Mouse (Mus musculus) limb, embryonic 15.5 days (tissue): Measurements from ENCODE around the gene Fgfr2. TPM values are rescaled to one million over a fixed set of nuclear protein-coding genes. Genes with fewer than 3 reads are reported as not detected.

Source experiments
- ATAC-seq: fragments of 200-750 bp; cut with Nextera tagmentation; 2 replicates; pipeline ENCODE4 v1.8.0; 2017; ENCODE audit warnings: low read depth, moderate TSS enrichment; ENCODE audit not compliant: insufficient number of reproducible peaks, low FRiP score, low TSS enrichment
- H3K27ac ChIP-seq: fragments of 300-500 bp; sonication (generic); 2 replicates; pipeline ENCODE4 v1.5.1; 2015; ENCODE audit warnings: moderate library complexity, mild to moderate bottlenecking, inconsistent platforms
- H3K27me3 ChIP-seq: fragments of 300-500 bp; sonication (generic); 2 replicates; pipeline ENCODE4 v1.6.1; 2015; ENCODE audit warnings: inconsistent platforms
- H3K36me3 ChIP-seq: fragments of 300-500 bp; sonication (generic); 2 replicates; pipeline ENCODE4 v1.6.1; 2015; ENCODE audit warnings: inconsistent platforms
- H3K4me1 ChIP-seq: fragments of 300-500 bp; sonication (generic); 2 replicates; pipeline ENCODE4 v1.6.1; 2015; ENCODE audit warnings: inconsistent platforms
- H3K4me2 ChIP-seq: fragments of 300-500 bp; sonication (generic); 2 replicates; pipeline ENCODE4 v1.6.1; 2015; ENCODE audit warnings: mild to moderate bottlenecking, inconsistent platforms
- H3K4me3 ChIP-seq: fragments of 300-500 bp; sonication (generic); 2 replicates; pipeline ENCODE4 v1.5.1; 2015; ENCODE audit warnings: mild to moderate bottlenecking, inconsistent platforms
- H3K9ac ChIP-seq: fragments of 300-500 bp; sonication (generic); 2 replicates; pipeline ENCODE4 v1.6.1; 2015; ENCODE audit warnings: inconsistent platforms
- H3K9me3 ChIP-seq: fragments of 300-500 bp; sonication (generic); 2 replicates; pipeline ENCODE4 v1.6.1; 2016; ENCODE audit warnings: inconsistent platforms
- WGBS: fragments of 180-500 bp; shearing (Covaris S2); methylation state at CpG from one replicate; pipeline ENCODE4 v1.1.7; 2015; 5-methylcytosine and 5-hydroxymethylcytosine counted together
- polyA plus RNA-seq: library from polyadenylated mRNA; unstranded; fragments of >200 nt; fragmentation: Nextera tagmentation; extraction: Ambion mirVana; gene quantifications from 2 replicates; pipeline ENCODE4 v1.2.1, GENCODE M21; 2015

Gene Fgfr2
- polyA plus RNA-seq, 1 experiment from 2014 or later, result 101 TPM

DNA sequence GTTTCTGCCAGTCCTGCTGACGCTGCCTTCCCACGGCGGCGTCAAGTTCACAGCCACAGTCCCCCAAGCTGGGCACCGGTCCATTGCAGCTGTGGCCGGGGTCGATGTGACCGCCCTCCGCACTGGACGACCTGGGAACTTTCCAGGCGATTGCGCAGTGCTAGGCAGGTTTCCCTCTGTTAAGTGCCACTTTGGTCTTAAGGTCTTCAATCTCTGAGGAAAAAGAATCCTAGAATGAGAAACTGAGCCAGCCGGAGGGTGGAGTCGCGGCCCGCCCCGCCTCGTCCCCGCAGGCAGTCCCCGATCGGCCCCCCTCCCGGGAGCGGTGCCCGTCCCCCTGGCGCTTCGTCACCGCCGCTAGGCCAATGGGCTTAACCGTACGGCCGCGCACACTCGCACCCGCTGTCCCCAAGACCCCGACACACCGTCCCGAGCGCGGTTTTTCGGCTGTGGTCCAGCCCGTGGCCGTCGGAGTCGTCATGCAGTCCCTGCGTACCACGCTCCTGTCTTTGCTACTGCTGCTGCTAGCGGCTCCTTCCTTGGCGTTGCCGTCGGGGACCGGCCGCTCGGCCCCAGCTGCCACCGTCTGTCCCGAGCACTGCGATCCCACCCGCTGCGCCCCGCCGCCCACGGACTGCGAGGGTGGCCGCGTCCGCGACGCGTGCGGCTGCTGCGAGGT is 2187.2 kb downstream of the Fgfr2 start, which contains the start of gene Htra1:
Gene Htra1, plus strand, starts transcription at position 319 of the 679 bp plus-strand sequence.
- H3K36me3 ChIP-seq, result no peaks in the 10 kb centered on the region
- peaks cover 54% of the 10 kb centered on the region for H3K27me3 ChIP-seq
- under 1% methylated on average over 70 of the region's 70 CpGs for WGBS
- peak; percentile 78 for ATAC-seq
- H3K27ac ChIP-seq, result peak within 1 kb of the TSS; percentile 79
- peaks cover 53% of the 10 kb centered on the region for H3K4me1 ChIP-seq
- peak within 1 kb of the TSS; percentile 64 for H3K4me3 ChIP-seq
- H3K4me2 ChIP-seq, result peak within 1 kb of the TSS; percentile 92
- no peaks in the 10 kb centered on the region for H3K9me3 ChIP-seq
- H3K9ac ChIP-seq, result peak within 1 kb of the TSS; percentile 63

GRCm38 (mm10) chr7:130935421-130935792 is 2187.7 kb downstream of the Fgfr2 start:
- peaks cover 48% of the 10 kb centered on the region for H3K4me1 ChIP-seq
- no peak for ATAC-seq
- peak overlapping the region; percentile 92 for H3K4me2 ChIP-seq
- WGBS, result 7% methylated on average over 16 of the region's 16 CpGs
- H3K27ac ChIP-seq, result no peak overlapping the region
- no peaks in the 10 kb centered on the region for H3K36me3 ChIP-seq
- no peak overlapping the region for H3K9ac ChIP-seq
- peak overlapping the region; percentile 64 for H3K4me3 ChIP-seq
- no peaks in the 10 kb centered on the region for H3K9me3 ChIP-seq
- H3K27me3 ChIP-seq, result peaks cover 54% of the 10 kb centered on the region

GRCm38 (mm10) chr7:130934654-130935053 is 2188.5 kb downstream of the Fgfr2 start:
- no peak overlapping the region for H3K4me2 ChIP-seq
- ATAC-seq, result no peak
- 83% methylated on average over 4 of the region's 4 CpGs for WGBS

GRCm38 (mm10) chr7:130932921-130933320 is 2190.2 kb downstream of the Fgfr2 start:
- Histone ChIP-seq H3K4me3 (no peak overlapping the region), H3K4me2 (no peak overlapping the region), H3K4me1 (peaks cover 28% of the 10 kb centered on the region), H3K9me3 (no peaks in the 10 kb centered on the region), H3K27me3 (peaks cover 41% of the 10 kb centered on the region), H3K9ac (no peak overlapping the region), H3K27ac (no peak overlapping the region), H3K36me3 (no peaks in the 10 kb centered on the region)
- no peak for ATAC-seq
- WGBS, result 78% methylated on average over 9 of the region's 9 CpGs

More at GRCm38 (mm10) chr7:130934654-130935053, 2188.5 kb downstream of the Fgfr2 start:
- H3K36me3 ChIP-seq, result no peaks in the 10 kb centered on the region
- no peaks in the 10 kb centered on the region for H3K9me3 ChIP-seq
- peaks cover 41% of the 10 kb centered on the region for H3K4me1 ChIP-seq
- H3K27ac ChIP-seq, result no peak overlapping the region
- H3K27me3 ChIP-seq, result peaks cover 54% of the 10 kb centered on the region
- no peak overlapping the region for H3K4me3 ChIP-seq
- no peak overlapping the region for H3K9ac ChIP-seq

DNA sequence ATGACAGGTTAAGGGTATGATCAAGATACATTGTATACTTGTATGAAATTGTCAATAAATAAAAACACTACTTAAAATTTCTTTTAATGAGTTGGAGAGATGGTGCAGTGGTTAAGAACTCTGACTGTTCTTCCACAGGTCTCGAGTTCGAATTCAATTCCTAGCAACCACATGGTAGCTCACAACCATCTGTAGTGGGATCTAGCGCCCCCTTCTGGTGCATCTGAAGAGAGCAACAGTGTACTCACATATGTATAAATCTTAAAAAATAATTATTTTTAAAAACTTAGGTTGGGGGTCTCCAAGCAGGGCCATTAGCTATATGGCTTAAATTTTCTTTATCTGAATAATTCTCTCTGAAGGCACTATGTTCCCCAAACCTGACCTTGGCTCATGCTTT is 2192.7 kb downstream of the Fgfr2 start:
- ATAC-seq, result no peak
- Histone ChIP-seq H3K9ac (no peak overlapping the region), H3K4me3 (no peak overlapping the region), H3K27me3 (peaks cover 26% of the 10 kb centered on the region), H3K4me1 (peaks cover 6% of the 10 kb centered on the region), H3K27ac (no peak overlapping the region), H3K9me3 (no peaks in the 10 kb centered on the region), H3K4me2 (no peak overlapping the region), H3K36me3 (no peaks in the 10 kb centered on the region)
- 72% methylated on average over 3 of the region's 3 CpGs for WGBS

DNA sequence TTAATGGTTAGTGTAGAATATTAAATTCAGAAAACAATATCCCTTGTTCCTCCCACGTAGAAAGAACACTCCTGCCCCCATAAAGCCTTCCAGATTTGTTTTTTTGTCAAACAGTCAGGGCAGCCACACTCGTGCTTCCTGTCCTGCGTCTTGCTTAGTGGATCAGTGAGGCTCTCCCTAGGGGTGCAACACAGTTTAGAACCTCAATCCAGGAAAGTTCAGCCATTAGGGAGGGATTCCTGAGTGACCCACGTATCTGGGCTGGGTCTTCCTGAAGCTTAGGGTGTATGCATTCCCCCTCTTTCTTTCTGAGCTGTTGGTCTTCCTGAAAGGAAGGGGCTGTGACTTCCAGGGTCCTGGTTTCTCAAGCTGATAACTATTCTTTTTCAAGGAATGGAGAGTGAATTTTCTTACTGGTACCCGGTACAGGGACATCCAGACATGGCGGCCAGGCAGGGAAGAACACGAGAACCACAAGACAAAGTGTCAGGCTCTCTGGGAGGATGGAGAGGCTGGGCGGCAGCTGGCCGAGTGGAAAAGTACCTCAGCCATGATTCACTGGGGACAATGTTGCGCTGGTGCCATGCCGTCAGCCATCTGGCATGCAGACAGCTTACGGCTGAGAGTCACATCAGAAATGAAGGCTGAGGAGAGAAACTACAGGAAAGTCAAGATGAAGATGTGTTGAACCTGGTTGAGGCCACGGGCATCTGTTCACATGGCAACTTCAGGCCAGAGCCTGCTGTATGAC is 2200.0 kb downstream of the Fgfr2 start:
- H3K27me3 ChIP-seq, result no peaks in the 10 kb centered on the region
- no peak overlapping the region for H3K27ac ChIP-seq
- 59% methylated on average over 13 of the region's 13 CpGs for WGBS
- no peak overlapping the region for H3K4me3 ChIP-seq
- H3K4me1 ChIP-seq, result 0 out of 2 replicates have a peak, but pooled peaks cover 3% of the 10 kb centered on the region
- ATAC-seq, result no peak
- H3K4me2 ChIP-seq, result no peak overlapping the region
- no peaks in the 10 kb centered on the region for H3K9me3 ChIP-seq
- H3K9ac ChIP-seq, result no peak overlapping the region
- H3K36me3 ChIP-seq, result no peaks in the 10 kb centered on the region

DNA sequence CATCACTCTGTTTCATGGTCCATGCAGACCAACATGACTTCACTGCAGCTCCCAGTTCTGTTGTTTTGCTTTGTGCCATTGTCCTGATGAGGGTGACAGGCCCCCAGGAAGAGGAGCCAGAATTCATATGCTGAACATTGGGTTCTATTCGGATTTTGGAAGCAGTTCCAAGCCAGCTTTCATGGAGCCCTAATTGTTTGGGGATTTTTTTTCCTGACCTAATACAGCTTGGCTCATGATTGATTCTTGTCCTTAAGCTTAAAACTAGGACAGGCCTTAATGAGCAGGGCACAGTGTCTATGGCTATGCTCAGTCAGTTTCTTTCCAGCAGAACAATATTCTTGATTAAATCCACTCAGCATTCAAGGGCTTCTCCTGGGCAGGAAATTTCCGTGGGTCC is 2204.9 kb downstream of the Fgfr2 start:
- 71% methylated on average over 2 of the region's 2 CpGs for WGBS
- Histone ChIP-seq H3K36me3 (peaks cover 2% of the 10 kb centered on the region; the same call in 1 of the 2 replicates), H3K9me3 (no peaks in the 10 kb centered on the region), H3K4me2 (no peak overlapping the region), H3K9ac (no peak overlapping the region), H3K4me1 (0 out of 2 replicates have a peak, but pooled peaks cover under 1% of the 10 kb centered on the region), H3K27ac (no peak overlapping the region), H3K4me3 (no peak overlapping the region), H3K27me3 (no peaks in the 10 kb centered on the region)
- ATAC-seq, result no peak

DNA sequence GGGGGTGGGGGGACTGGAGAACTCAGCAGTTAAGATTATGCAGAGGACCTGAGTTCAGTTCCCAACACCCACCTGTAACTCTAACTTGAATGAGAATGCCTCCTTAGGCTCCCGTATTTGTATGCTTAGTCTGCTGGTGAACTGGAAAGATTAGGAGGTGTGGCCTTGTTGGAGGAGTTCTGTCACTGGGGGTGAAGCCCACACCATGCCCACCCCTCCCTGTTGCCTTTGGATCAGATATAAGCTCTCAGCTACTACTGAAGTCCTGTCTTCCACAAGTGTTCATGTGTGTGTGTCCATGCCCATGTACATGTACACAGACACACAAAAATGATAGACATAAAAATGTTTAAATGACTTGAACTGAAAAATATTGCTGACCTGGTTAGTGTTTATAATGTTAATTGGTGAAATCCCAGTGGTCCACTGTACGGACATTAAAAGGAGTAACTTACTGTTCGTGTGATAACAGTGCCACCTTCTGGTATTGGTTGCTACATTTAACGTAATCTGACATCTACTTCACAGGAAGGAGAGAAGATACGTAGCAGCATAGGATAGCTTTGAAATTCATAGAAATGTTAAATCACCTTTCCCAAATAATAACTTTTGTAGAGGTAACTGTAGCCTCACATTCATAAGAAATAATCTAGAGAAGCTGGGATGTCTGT is 2208.3 kb downstream of the Fgfr2 start:
- no peaks in the 10 kb centered on the region for H3K4me1 ChIP-seq
- H3K27me3 ChIP-seq, result no peaks in the 10 kb centered on the region
- no peak overlapping the region for H3K27ac ChIP-seq
- 49% methylated on average over 5 of the region's 5 CpGs for WGBS
- no peaks in the 10 kb centered on the region for H3K9me3 ChIP-seq
- no peak for ATAC-seq
- no peak overlapping the region for H3K9ac ChIP-seq
- H3K36me3 ChIP-seq, result peaks cover 17% of the 10 kb centered on the region
- no peak overlapping the region for H3K4me3 ChIP-seq
- no peak overlapping the region for H3K4me2 ChIP-seq

DNA sequence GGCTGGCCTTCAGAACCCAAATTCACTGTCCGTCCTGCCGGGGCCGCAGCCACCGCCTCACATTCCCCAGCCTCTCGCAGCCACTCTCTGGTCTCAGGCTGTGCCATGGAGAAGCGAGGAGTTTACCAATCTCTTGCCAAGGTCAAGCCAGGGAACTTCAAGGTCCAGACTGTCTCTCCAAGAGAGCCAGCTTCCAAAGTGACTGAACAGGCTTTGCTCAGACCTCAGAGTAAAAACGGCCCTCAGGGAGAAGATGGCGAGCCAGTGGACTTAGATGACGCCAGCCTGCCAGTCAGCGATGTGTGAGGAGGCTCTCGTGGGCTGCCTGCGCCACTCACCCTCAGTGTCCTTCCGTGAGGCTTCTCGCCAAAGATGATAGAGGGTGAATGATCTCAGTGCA is 2212.3 kb downstream of the Fgfr2 start:
- no peaks in the 10 kb centered on the region for H3K4me1 ChIP-seq
- no peaks in the 10 kb centered on the region for H3K27me3 ChIP-seq
- H3K9ac ChIP-seq, result no peak overlapping the region
- H3K27ac ChIP-seq, result no peak overlapping the region
- no peaks in the 10 kb centered on the region for H3K9me3 ChIP-seq
- WGBS, result 90% methylated on average over 14 of the region's 14 CpGs
- H3K4me2 ChIP-seq, result no peak overlapping the region
- no peak for ATAC-seq
- H3K4me3 ChIP-seq, result no peak overlapping the region
- peaks cover 25% of the 10 kb centered on the region for H3K36me3 ChIP-seq

DNA sequence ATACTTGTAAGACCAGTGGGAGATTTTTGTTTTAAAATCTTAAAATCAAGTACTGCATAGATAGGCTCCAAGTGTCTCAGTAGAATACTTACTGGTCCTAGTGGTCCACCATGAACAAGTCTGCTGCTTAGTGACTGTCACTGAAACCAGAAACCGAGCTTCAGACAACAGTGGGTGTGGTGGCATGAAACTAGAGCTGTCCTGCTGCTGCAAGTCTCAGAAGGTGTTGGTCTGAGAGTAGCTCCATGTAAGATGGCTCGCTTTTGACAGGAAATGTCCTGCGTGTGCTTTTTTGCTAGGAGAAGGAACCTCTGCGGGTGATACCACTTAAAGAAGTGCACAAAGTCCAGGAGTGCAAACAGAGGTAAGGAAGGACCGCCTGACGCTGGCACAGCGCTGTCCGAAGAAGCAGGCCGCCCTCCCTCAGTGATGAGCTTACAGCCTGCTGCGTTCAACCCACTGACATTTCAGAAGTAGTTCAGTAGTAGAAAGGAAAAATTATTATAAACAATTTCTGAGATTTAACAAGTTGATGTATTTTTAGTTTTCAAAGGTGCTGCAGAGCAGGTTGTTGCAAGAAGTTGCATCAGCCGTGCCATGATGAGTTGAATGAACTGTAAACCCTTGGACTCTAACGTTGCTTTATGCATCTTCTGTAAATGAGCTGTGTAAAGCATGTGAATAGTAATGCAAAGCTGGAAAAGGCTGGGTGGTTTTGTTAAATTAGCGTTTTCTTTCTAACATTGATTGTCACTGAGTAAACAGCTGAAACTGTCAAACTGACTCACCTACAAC is 2218.4 kb downstream of the Fgfr2 start:
- no peak overlapping the region for H3K4me2 ChIP-seq
- H3K9me3 ChIP-seq, result no peaks in the 10 kb centered on the region
- H3K27ac ChIP-seq, result no peak overlapping the region
- ATAC-seq, result no peak
- H3K9ac ChIP-seq, result no peak overlapping the region
- H3K36me3 ChIP-seq, result peaks cover 17% of the 10 kb centered on the region; the same call in 1 of the 2 replicates
- no peak overlapping the region for H3K4me3 ChIP-seq
- H3K27me3 ChIP-seq, result no peaks in the 10 kb centered on the region
- 86% methylated on average over 13 of the region's 13 CpGs for WGBS
- no peaks in the 10 kb centered on the region for H3K4me1 ChIP-seq

- ATAC-seq, result no peak
- H3K27ac ChIP-seq, result no peak overlapping the region
- H3K27me3 ChIP-seq, result no peaks in the 10 kb centered on the region
- H3K4me2 ChIP-seq, result no peak overlapping the region
- no peak overlapping the region for H3K4me3 ChIP-seq
- H3K4me1 ChIP-seq, result no peaks in the 10 kb centered on the region
- peaks cover 15% of the 10 kb centered on the region; the same call in 1 of the 2 replicates for H3K36me3 ChIP-seq
- no peak overlapping the region for H3K9ac ChIP-seq
- WGBS, result 86% methylated on average over 16 of the region's 16 CpGs
- no peaks in the 10 kb centered on the region for H3K9me3 ChIP-seq
These were observed 2219.6 kb downstream of the Fgfr2 start for GRCm38 (mm10) chr7:130903505-130904074.
